19 mouse cellular contexts compared by ENCODE assay signal in genomic region chr16:62500870-62501269, GRCm38 (mm10).
A peak's percentile ranks its signal among the peaks of the same experiment; 100 is the strongest.
DNase-seq lines count a peak whose midpoint lies in the region; ATAC-seq and TF ChIP-seq lines count a peak whose summit lies in the region.
"Had no signal": no experiment of that assay in that cellular context is flagged by ENCODE, and none has a peak within 500 bp of the region (broad histone marks: within the 10 kb centered on the region; RNA-seq: fewer than 3 reads in every experiment).

No protein-coding gene starts in this region.

- no peaks in the 10 kb centered on the region for H3K9me3 ChIP-seq in hindbrain, embryonic 13.5 days
- no peaks in the 10 kb centered on the region for H3K9me3 ChIP-seq in hindbrain, embryonic 12.5 days (replicated peaks)
- H3K9me3 ChIP-seq in hindbrain, postnatal 0 days (ENCODE audit: low read length), result no peaks in the 10 kb centered on the region
- no peaks in the 10 kb centered on the region for H3K9me3 ChIP-seq in hindbrain, embryonic 10.5 days
- H3K9me3 ChIP-seq: embryonic facial prominence, embryonic 10.5 days; embryonic facial prominence, embryonic 12.5 days; forebrain, embryonic 13.5 days; forebrain, embryonic 15.5 days had no signal

- H3K4me3 ChIP-seq in hindbrain, embryonic 13.5 days, result no peak overlapping the region
- H3K4me3 ChIP-seq in hindbrain, embryonic 12.5 days, result no peak overlapping the region
- no peak overlapping the region for H3K4me3 ChIP-seq in hindbrain, postnatal 0 days (ENCODE audit: low read length)
- no peak overlapping the region for H3K4me3 ChIP-seq in hindbrain, embryonic 10.5 days
- H3K4me3 ChIP-seq: embryonic facial prominence, embryonic 10.5 days; embryonic facial prominence, embryonic 12.5 days; forebrain, embryonic 13.5 days; forebrain, embryonic 15.5 days had no signal

- H3K36me3 ChIP-seq in hindbrain, embryonic 13.5 days, result no peaks in the 10 kb centered on the region
- no peaks in the 10 kb centered on the region for H3K36me3 ChIP-seq in hindbrain, embryonic 12.5 days
- H3K36me3 ChIP-seq in hindbrain, postnatal 0 days (ENCODE audit: insufficient read depth, low read length), result no peaks in the 10 kb centered on the region
- no peaks in the 10 kb centered on the region for H3K36me3 ChIP-seq in hindbrain, embryonic 10.5 days
- H3K36me3 ChIP-seq: embryonic facial prominence, embryonic 10.5 days; embryonic facial prominence, embryonic 12.5 days; forebrain, embryonic 15.5 days had no signal

- ATAC-seq in hindbrain, embryonic 13.5 days (ENCODE audit: low FRiP score), result no peak
- no peak for ATAC-seq in hindbrain, embryonic 12.5 days (ENCODE audit: low FRiP score)
- ATAC-seq in hindbrain, postnatal 0 days, result 0 out of 2 replicates have a peak, but pooled peaks have one; percentile 7

- no peak for TF ChIP-seq CTCF in hindbrain, postnatal 0 days (IDR thresholded peaks at IDR 0.05; ENCODE audit: low read depth)

- no peak overlapping the region for H3K4me2 ChIP-seq in hindbrain, embryonic 13.5 days
- H3K4me2 ChIP-seq in hindbrain, embryonic 12.5 days (replicated peaks), result no peak overlapping the region
- no peak overlapping the region for H3K4me2 ChIP-seq in hindbrain, postnatal 0 days (ENCODE audit: low read depth, low read length)
- H3K4me2 ChIP-seq: embryonic facial prominence, embryonic 12.5 days; forebrain, embryonic 13.5 days; forebrain, embryonic 15.5 days had no signal

- no peaks in the 10 kb centered on the region for H3K4me1 ChIP-seq in hindbrain, embryonic 13.5 days (replicated peaks)
- H3K4me1 ChIP-seq in hindbrain, embryonic 12.5 days, result no peaks in the 10 kb centered on the region
- H3K4me1 ChIP-seq in hindbrain, postnatal 0 days (ENCODE audit: insufficient read depth, low read length), result no peaks in the 10 kb centered on the region
- peaks cover 5% of the 10 kb centered on the region; the same call in 1 of the 2 replicates for H3K4me1 ChIP-seq in hindbrain, embryonic 10.5 days (replicated peaks)
- H3K4me1 ChIP-seq: embryonic facial prominence, embryonic 10.5 days; embryonic facial prominence, embryonic 12.5 days; forebrain, embryonic 13.5 days; forebrain, embryonic 15.5 days had no signal

- H3K9ac ChIP-seq in hindbrain, embryonic 13.5 days, result no peak overlapping the region
- H3K9ac ChIP-seq in hindbrain, embryonic 12.5 days, result no peak overlapping the region
- H3K9ac ChIP-seq in hindbrain, postnatal 0 days (replicated peaks; ENCODE audit: low read length), result no peak overlapping the region
- H3K9ac ChIP-seq: embryonic facial prominence, embryonic 12.5 days; forebrain, embryonic 13.5 days; forebrain, embryonic 15.5 days had no signal

- no peak for DNase-seq in hindbrain, postnatal 0 days (ENCODE audit: low spot score)
- no peak for DNase-seq in hindbrain, embryonic 10.5 days (ENCODE audit: low spot score)
- DNase-seq in retina, postnatal 1 day, result peak; percentile 8
- DNase-seq in retina, embryonic 14.5 days (ENCODE audit: low spot score), result no peak
- DNase-seq in brain, adult 2 months (ENCODE audit: low read depth, low spot score), result peak; percentile 51
- DNase-seq in thymus, postnatal 36 days, result no peak
- DNase-seq: adrenal gland, adult 2 months; adrenal gland, postnatal 10 days; adrenal gland, postnatal 25 days; cerebellum, adult 11-12 months; cerebellum, adult 2 months; cerebellum, adult 9-10 months; cerebellum, postnatal 25 days had no signal

- WGBS in hindbrain, embryonic 13.5 days, result 73% methylated on average over 6 of the region's 6 CpGs
- WGBS in hindbrain, embryonic 12.5 days, result 80% methylated on average over 6 of the region's 6 CpGs
- WGBS in hindbrain, postnatal 0 days, result 68% methylated on average over 6 of the region's 6 CpGs
- WGBS in hindbrain, embryonic 10.5 days, result 76% methylated on average over 6 of the region's 6 CpGs

- peak overlapping the region; percentile 58; the same call in 1 of the 2 replicates for H3K27ac ChIP-seq in hindbrain, embryonic 13.5 days
- H3K27ac ChIP-seq in hindbrain, embryonic 12.5 days, result no peak overlapping the region
- no peak overlapping the region for H3K27ac ChIP-seq in hindbrain, postnatal 0 days
- no peak overlapping the region for H3K27ac ChIP-seq in hindbrain, embryonic 10.5 days
- H3K27ac ChIP-seq: embryonic facial prominence, embryonic 10.5 days; embryonic facial prominence, embryonic 12.5 days; forebrain, embryonic 13.5 days; forebrain, embryonic 15.5 days had no signal

- no peaks in the 10 kb centered on the region for H3K27me3 ChIP-seq in hindbrain, embryonic 13.5 days
- H3K27me3 ChIP-seq in hindbrain, embryonic 12.5 days, result no peaks in the 10 kb centered on the region
- no peaks in the 10 kb centered on the region for H3K27me3 ChIP-seq in hindbrain, postnatal 0 days (ENCODE audit: insufficient read depth, low read length)
- H3K27me3 ChIP-seq in hindbrain, embryonic 10.5 days (ENCODE audit: insufficient read depth, poor library complexity, severe bottlenecking), result no peaks in the 10 kb centered on the region
- H3K27me3 ChIP-seq: embryonic facial prominence, embryonic 12.5 days; forebrain, embryonic 13.5 days; forebrain, embryonic 15.5 days had no signal

Comparison
In these comparisons a context has a peak if more than half of its experiments do, and no peak if none do; other contexts are left out.
1. DNase-seq: peak in retina, postnatal 1 day (single experiment) and brain, adult 2 months (single experiment); none in hindbrain, postnatal 0 days (single experiment), hindbrain, embryonic 10.5 days (single experiment), retina, embryonic 14.5 days (single experiment) and thymus, postnatal 36 days (0 of 2).